Mouse (Mus musculus) MEL (cell line): ENCODE measurements around the gene Tcte2. TPM values are rescaled to one million over a fixed set of nuclear protein-coding genes. Genes with fewer than 3 reads are reported as not detected.

ENCODE experiments used
- DNase-seq: peaks from one replicate; pipeline ENCODE4 v3.0.0; 2011; ENCODE audit warnings: low read depth, low spot score
- H3K27ac ChIP-seq: 2 replicates; pipeline ENCODE4 v1.5.1; 2012; ENCODE audit warnings: low read depth, mild to moderate bottlenecking, control low read depth, low read length, moderate library complexity; ENCODE audit not compliant: control insufficient read depth
- H3K27me3 ChIP-seq, 2 experiments: fragments of 150-350 bp in 1 of 2; sonication (generic) in 1 of 2; 2 replicates each; pipeline ENCODE4 v1.6.1; 2012; ENCODE audit warnings: low read length in 2 of 2, mild to moderate bottlenecking in 2 of 2, improper control_type of control experiment in 1 of 2, moderate library complexity in 1 of 2; ENCODE audit not compliant: insufficient read depth in 2 of 2, control insufficient read depth in 1 of 2
- H3K36me3 ChIP-seq, 2 experiments: 2 replicates each; pipeline ENCODE4 v1.6.1; 2012 to 2014; ENCODE audit warnings: low read length in 2 of 2, improper control_type of control experiment in 1 of 2, inconsistent platforms in 1 of 2, mild to moderate bottlenecking in 1 of 2; ENCODE audit not compliant: insufficient read depth in 2 of 2, control insufficient read depth in 1 of 2
- H3K4me1 ChIP-seq, 2 experiments: fragments of 150-350 bp in 1 of 2; sonication (generic) in 1 of 2; 2 replicates each; pipeline ENCODE4 v1.6.1; 2012; ENCODE audit warnings: low read length in 2 of 2, improper control_type of control experiment in 1 of 2, mild to moderate bottlenecking in 1 of 2; ENCODE audit not compliant: insufficient read depth in 2 of 2, control insufficient read depth in 1 of 2
- H3K4me3 ChIP-seq, 2 experiments: fragments of 150-350 bp in 1 of 2; sonication (generic) in 1 of 2; 2 replicates each; pipeline ENCODE4 v1.5.1; 2012; ENCODE audit warnings: low read depth in 2 of 2, low read length in 2 of 2, mild to moderate bottlenecking in 2 of 2, moderate library complexity in 2 of 2, control low read depth in 1 of 2, improper control_type of control experiment in 1 of 2; ENCODE audit not compliant: control insufficient read depth in 1 of 2, insufficient read depth in 1 of 2
- H3K79me2 ChIP-seq: 2 replicates; pipeline ENCODE4 v1.6.1; 2012; ENCODE audit warnings: mild to moderate bottlenecking, low read length, moderate library complexity; ENCODE audit not compliant: control insufficient read depth, poor library complexity, insufficient read depth
- H3K9ac ChIP-seq: 2 replicates; pipeline ENCODE4 v1.6.1; 2012; ENCODE audit warnings: low read depth, mild to moderate bottlenecking, control low read depth, low read length, moderate library complexity; ENCODE audit not compliant: control insufficient read depth, poor library complexity, severe bottlenecking
- H3K9me3 ChIP-seq: fragments of 150-350 bp; sonication (generic); replicated peaks from 2 replicates; pipeline ENCODE4 v1.6.1; 2012; ENCODE audit warnings: mild to moderate bottlenecking, low read length, improper control_type of control experiment, moderate library complexity; ENCODE audit not compliant: insufficient read depth
- CHD2 ChIP-seq: IDR thresholded peaks from 2 replicates; pipeline ENCODE4 v1.6.1; 2011; ENCODE audit warnings: low read length, improper control_type of control experiment
- CTCF ChIP-seq, 3 experiments: IDR thresholded peaks in 2 of 3; conservative IDR thresholded peaks in 1 of 3; 2 replicates each; pipeline ENCODE4 v1.5.1; 2011 to 2012; ENCODE audit warnings: low read length in 3 of 3, low read depth in 2 of 3, mild to moderate bottlenecking in 2 of 3, improper control_type of control experiment in 1 of 3, inconsistent platforms in 1 of 3, mixed read lengths in 1 of 3, moderate library complexity in 1 of 3; ENCODE audit not compliant: control insufficient read depth in 1 of 3, insufficient read depth in 1 of 3, poor library complexity in 1 of 3, severe bottlenecking in 1 of 3
- ELF1 ChIP-seq: IDR thresholded peaks from 2 replicates; pipeline ENCODE4 v1.6.1; 2014; ENCODE audit warnings: low read depth, mild to moderate bottlenecking, inconsistent platforms, low read length, improper control_type of control experiment, moderate library complexity
- EP300 ChIP-seq, 2 experiments: IDR thresholded peaks; 2 replicates each; pipeline ENCODE4 v1.6.1; 2011; ENCODE audit warnings: improper control_type of control experiment in 2 of 2, low read length in 2 of 2, low read depth in 1 of 2, mild to moderate bottlenecking in 1 of 2
- GATA1 ChIP-seq: IDR thresholded peaks from 2 replicates; pipeline ENCODE4 v1.6.1; 2011; ENCODE audit warnings: low read depth, low read length, improper control_type of control experiment
- HCFC1 ChIP-seq: IDR thresholded peaks from 2 replicates; pipeline ENCODE4 v1.6.1; 2012; ENCODE audit warnings: low read depth, mild to moderate bottlenecking, inconsistent platforms, low read length, improper control_type of control experiment, moderate library complexity
- KAT2A ChIP-seq: conservative IDR thresholded peaks from 2 replicates; pipeline ENCODE4 v1.6.1; 2012; ENCODE audit warnings: low read depth, low read length, improper control_type of control experiment, inconsistent platforms
- MAFK ChIP-seq: IDR thresholded peaks from 2 replicates; pipeline ENCODE4 v1.6.1; 2011; ENCODE audit warnings: low read depth, mild to moderate bottlenecking, low read length, improper control_type of control experiment, borderline replicate concordance
- MAX ChIP-seq: IDR thresholded peaks from 2 replicates; pipeline ENCODE4 v1.6.1; 2011; ENCODE audit warnings: low read length, improper control_type of control experiment
- MAZ ChIP-seq: IDR thresholded peaks from 2 replicates; pipeline ENCODE4 v1.6.1; 2012; ENCODE audit warnings: low read depth, mild to moderate bottlenecking, inconsistent platforms, low read length, improper control_type of control experiment
- MEF2A ChIP-seq: IDR thresholded peaks from 2 replicates; pipeline ENCODE4 v1.6.1; 2014; ENCODE audit warnings: low read depth, mild to moderate bottlenecking, inconsistent platforms, low read length, improper control_type of control experiment; ENCODE audit not compliant: poor library complexity, insufficient replicate concordance, severe bottlenecking; ENCODE audit errors: extremely low read depth
- MXI1 ChIP-seq: IDR thresholded peaks from 2 replicates; pipeline ENCODE4 v1.6.1; 2011; ENCODE audit warnings: mild to moderate bottlenecking, low read depth, low read length, improper control_type of control experiment
- MYB ChIP-seq: IDR thresholded peaks from 2 replicates; pipeline ENCODE4 v1.6.1; 2011; ENCODE audit warnings: mild to moderate bottlenecking, low read depth, low read length, improper control_type of control experiment
- MYC ChIP-seq: IDR thresholded peaks from 2 replicates; pipeline ENCODE4 v1.6.1; 2011; ENCODE audit warnings: low read depth, mild to moderate bottlenecking, low read length, improper control_type of control experiment, moderate library complexity
- POLR2AphosphoS5 ChIP-seq: IDR thresholded peaks from 2 replicates; pipeline ENCODE4 v1.6.1; 2012; ENCODE audit warnings: low read depth, borderline replicate concordance, mild to moderate bottlenecking, inconsistent platforms, low read length, moderate library complexity, mixed read lengths
- RAD21 ChIP-seq: IDR thresholded peaks from 2 replicates; pipeline ENCODE4 v1.6.1; 2011; ENCODE audit warnings: mild to moderate bottlenecking, low read depth, low read length, improper control_type of control experiment
- RCOR1 ChIP-seq: IDR thresholded peaks from 2 replicates; pipeline ENCODE4 v1.6.1; 2012; ENCODE audit warnings: low read depth, mild to moderate bottlenecking, inconsistent platforms, low read length, improper control_type of control experiment
- TAL1 ChIP-seq: IDR thresholded peaks from 2 replicates; pipeline ENCODE4 v1.6.1; 2012; ENCODE audit warnings: mild to moderate bottlenecking, inconsistent platforms, low read length, moderate library complexity, mixed read lengths
- TBP ChIP-seq: IDR thresholded peaks from 2 replicates; pipeline ENCODE4 v1.8.0; 2011; ENCODE audit warnings: low read depth, low read length, improper control_type of control experiment
- USF2 ChIP-seq, 2 experiments: IDR thresholded peaks; 2 replicates each; pipeline ENCODE4 v1.6.1; 2011 to 2012; ENCODE audit warnings: improper control_type of control experiment in 2 of 2, low read length in 2 of 2, borderline replicate concordance in 1 of 2, inconsistent platforms in 1 of 2, low read depth in 1 of 2, mild to moderate bottlenecking in 1 of 2; ENCODE audit not compliant: insufficient read depth in 1 of 2
- ZC3H11A ChIP-seq: IDR thresholded peaks from 2 replicates; pipeline ENCODE4 v1.6.1; 2012; ENCODE audit warnings: low read depth, mild to moderate bottlenecking, inconsistent platforms, low read length, improper control_type of control experiment
- ZMIZ1 ChIP-seq: IDR thresholded peaks from 2 replicates; pipeline ENCODE4 v1.6.1; 2012; ENCODE audit warnings: low read depth, mild to moderate bottlenecking, inconsistent platforms, low read length, improper control_type of control experiment, moderate library complexity
- polyA plus RNA-seq, 2 experiments: library from polyadenylated mRNA; stranded (reverse) in 1 of 2; unstranded in 1 of 2; fragments of >175 nt in 1 of 2; fragments of >200 nt in 1 of 2; gene quantifications; 2 replicates each; pipeline versions ENCODE4 v1.2.1 to v1.2.4; 2012; ENCODE audit warnings: low replicate concordance in 2 of 2, low read depth in 1 of 2; ENCODE audit not compliant: insufficient read length in 2 of 2, insufficient read depth in 1 of 2, missing spikeins in 1 of 2
- total RNA-seq: library from RNA; depleted of rRNA; stranded (reverse); fragments of 300-350 nt; gene quantifications from 2 replicates; pipeline ENCODE4 v1.2.3, GENCODE M21; 2012

The Tcte2 gene
- total and polyA plus RNA-seq, 3 experiments = not detected

DNA sequence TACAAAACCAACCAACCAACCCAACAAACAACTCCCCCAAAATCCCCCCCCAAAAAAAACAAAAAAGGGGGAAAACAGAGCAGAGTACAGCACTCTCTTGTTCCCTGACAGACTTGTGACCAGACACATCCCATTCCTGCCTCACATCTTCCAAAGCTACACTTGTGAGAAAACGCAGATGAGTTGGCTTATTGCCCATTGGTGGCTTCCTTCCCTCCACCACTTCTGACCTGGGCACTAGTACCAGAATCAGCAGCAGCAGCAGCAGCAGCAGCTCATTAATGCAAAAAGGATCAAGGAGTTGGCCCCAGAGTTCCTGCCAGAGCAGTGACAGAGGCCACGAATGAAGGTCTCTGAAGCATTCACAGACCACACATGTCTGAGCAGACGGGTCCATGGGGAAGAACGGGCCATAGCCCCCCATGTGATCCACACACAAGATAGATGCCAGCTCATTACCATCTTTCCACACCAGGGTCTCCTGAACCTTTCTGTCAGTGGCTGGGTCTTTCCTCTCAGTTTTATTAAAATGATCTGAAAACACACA is 36.5 kb downstream of the Tcte2 start:
- Histone ChIP-seq H3K4me1 (no peaks in the 10 kb centered on the region), H3K36me3 (no peaks in the 10 kb centered on the region), H3K9ac (no peak overlapping the region), H3K27ac (no peak overlapping the region), H3K79me2 (no peaks in the 10 kb centered on the region), H3K4me3 (no peak overlapping the region), H3K27me3 (no peaks in the 10 kb centered on the region), H3K9me3 (no peaks in the 10 kb centered on the region)
- TF ChIP-seq GATA1 (no peak), ELF1 (no peak), ZMIZ1 (no peak), POLR2AphosphoS5 (no peak), EP300 (IDR thresholded peaks at IDR 0.05; ENCODE audit: low read depth in 1 of 2, low read length in 2 of 2) (no peak), RAD21 (no peak), TAL1 (no peak), MEF2A (no peak), CHD2 (no peak), MAX (no peak), MYB (no peak), KAT2A (no peak), TBP (no peak)
- DNase-seq = no peak

GRCm38 (mm10) chr17:13722434-13722833 is 39.2 kb downstream of the Tcte2 start:
- no peak overlapping the region for H3K27ac ChIP-seq
- H3K9ac ChIP-seq = no peak overlapping the region
- no peaks in the 10 kb centered on the region for H3K4me1 ChIP-seq
- H3K79me2 ChIP-seq = no peaks in the 10 kb centered on the region
- no peaks in the 10 kb centered on the region for H3K36me3 ChIP-seq
- no peaks in the 10 kb centered on the region for H3K27me3 ChIP-seq
- TF ChIP-seq MAFK (no peak), KAT2A (no peak), EP300 (IDR thresholded peaks at IDR 0.05; ENCODE audit: low read depth in 1 of 2, low read length in 2 of 2) (no peak), MXI1 (no peak)
- no peak for DNase-seq
- H3K4me3 ChIP-seq = no peak overlapping the region
- H3K9me3 ChIP-seq = no peaks in the 10 kb centered on the region

DNA sequence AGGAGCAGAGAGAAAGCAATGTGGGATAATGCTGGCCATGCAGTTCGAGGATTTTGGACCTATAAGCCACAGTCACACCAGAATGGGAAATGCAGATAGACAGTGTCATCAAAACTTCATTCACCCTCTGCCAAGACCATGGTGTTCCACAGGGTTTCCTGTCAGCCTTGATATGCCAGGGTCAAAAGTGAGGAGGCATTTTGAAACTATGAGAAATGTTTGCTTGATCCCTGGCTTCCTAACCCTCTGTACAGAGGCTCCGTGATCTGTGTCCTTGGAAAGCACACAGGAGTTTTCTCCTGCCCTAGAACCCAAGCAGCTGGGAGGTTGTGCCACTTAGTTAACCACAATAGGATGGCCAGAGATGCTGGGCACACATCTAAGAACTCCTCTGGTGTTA is 40.3 kb downstream of the Tcte2 start:
- TF ChIP-seq CHD2 = no peak
- TF ChIP-seq RCOR1 = no peak
- no peak for TF ChIP-seq USF2 (IDR thresholded peaks at IDR 0.05; ENCODE audit: borderline replicate concordance in 1 of 2, insufficient read depth in 1 of 2, low read depth in 1 of 2, low read length in 2 of 2)
- no peak for TF ChIP-seq ELF1
- no peak for TF ChIP-seq MEF2A
- no peak for TF ChIP-seq CTCF (IDR thresholded peaks at IDR 0.05 in 2 of 3, conservative IDR thresholded peaks at IDR 0.05 in 1 of 3; ENCODE audit: control insufficient read depth in 1 of 3, insufficient read depth in 1 of 3, low read depth in 2 of 3, low read length in 3 of 3, poor library complexity in 1 of 3, severe bottlenecking in 1 of 3)
- TF ChIP-seq POLR2AphosphoS5 = no peak
- TF ChIP-seq HCFC1 = no peak
- TF ChIP-seq ZC3H11A = no peak
- no peak for TF ChIP-seq MAZ
- TF ChIP-seq MAFK = no peak
- TF ChIP-seq MYC = no peak
- TF ChIP-seq, all 39 proteins: peak for 0
- Histone ChIP-seq H3K27me3 (no peaks in the 10 kb centered on the region), H3K9me3 (no peaks in the 10 kb centered on the region), H3K4me3 (no peak overlapping the region), H3K27ac (no peak overlapping the region), H3K79me2 (no peaks in the 10 kb centered on the region), H3K9ac (no peak overlapping the region), H3K36me3 (no peaks in the 10 kb centered on the region), H3K4me1 (no peaks in the 10 kb centered on the region)
- DNase-seq = no peak
